Mouse (Mus musculus) hindbrain, embryonic 13.5 days (tissue): Measurements from ENCODE around the gene Cox7a2. TPM values are rescaled to one million over a fixed set of nuclear protein-coding genes. Genes with fewer than 3 reads are reported as not detected.

Experiments used
- ATAC-seq: fragments of 200-750 bp; cut with Nextera tagmentation; 2 replicates; pipeline ENCODE4 v1.8.0; 2017; ENCODE audit warnings: moderate TSS enrichment; ENCODE audit not compliant: low FRiP score
- H3K27ac ChIP-seq: fragments of 300-500 bp; sonication (generic); 2 replicates; pipeline ENCODE4 v1.5.1; 2015; ENCODE audit warnings: inconsistent platforms, mild to moderate bottlenecking, moderate library complexity
- H3K27me3 ChIP-seq: fragments of 300-500 bp; sonication (generic); 2 replicates; pipeline ENCODE4 v1.6.1; 2015; ENCODE audit warnings: mild to moderate bottlenecking, inconsistent platforms
- H3K36me3 ChIP-seq: fragments of 300-500 bp; sonication (generic); 2 replicates; pipeline ENCODE4 v1.6.1; 2015; ENCODE audit warnings: mild to moderate bottlenecking, inconsistent platforms
- H3K4me1 ChIP-seq: fragments of 300-500 bp; sonication (generic); replicated peaks from 2 replicates; pipeline ENCODE4 v1.6.1; 2015; ENCODE audit warnings: inconsistent platforms
- H3K4me2 ChIP-seq: fragments of 300-500 bp; sonication (generic); 2 replicates; pipeline ENCODE4 v1.6.1; 2015; ENCODE audit warnings: inconsistent platforms, mild to moderate bottlenecking, moderate library complexity
- H3K4me3 ChIP-seq: fragments of 300-500 bp; sonication (generic); 2 replicates; pipeline ENCODE4 v1.5.1; 2015; ENCODE audit warnings: mild to moderate bottlenecking, inconsistent platforms
- H3K9ac ChIP-seq: fragments of 300-500 bp; sonication (generic); 2 replicates; pipeline ENCODE4 v1.6.1; 2015; ENCODE audit warnings: mild to moderate bottlenecking, inconsistent platforms
- H3K9me3 ChIP-seq: fragments of 300-500 bp; sonication (generic); 2 replicates; pipeline ENCODE4 v1.6.1; 2016; ENCODE audit warnings: inconsistent platforms
- WGBS: fragments of 180-500 bp; shearing (Covaris S2); methylation state at CpG from one replicate; pipeline ENCODE4 v1.1.7; 2015; 5-methylcytosine and 5-hydroxymethylcytosine counted together
- polyA plus RNA-seq: library from polyadenylated mRNA; unstranded; fragments of >200 nt; fragmentation: Nextera tagmentation; extraction: Ambion mirVana; gene quantifications from 2 replicates; pipeline ENCODE4 v1.2.1, GENCODE M21; 2015

Gene Cox7a2
- polyA plus RNA-seq, 1 experiment from 2014 or later = 826 TPM

DNA sequence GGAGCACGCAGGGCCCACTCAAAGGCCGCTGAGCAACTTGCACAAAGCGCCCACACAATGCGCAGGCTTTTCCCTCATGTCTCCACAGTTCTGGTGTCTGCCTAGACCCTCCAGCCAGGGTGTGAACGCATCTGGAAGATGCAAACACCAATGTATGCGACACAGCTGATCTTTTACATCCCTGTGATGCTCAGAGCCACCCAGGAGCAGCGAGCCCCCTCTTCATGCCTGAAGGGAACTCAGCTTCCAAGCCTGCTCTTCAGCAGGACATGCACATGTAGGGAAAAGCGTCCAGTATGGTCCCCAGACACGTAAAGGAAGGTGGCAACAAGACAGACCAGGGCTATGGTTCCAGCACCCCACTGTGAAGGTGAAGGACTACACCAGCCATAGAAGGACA lies 39.5 kb downstream of the Cox7a2 start:
- 0 out of 2 replicates have a peak overlapping the region, but pooled peaks have one; percentile 55 for H3K4me3 ChIP-seq
- WGBS = 24% methylated on average over 9 of the region's 9 CpGs

DNA sequence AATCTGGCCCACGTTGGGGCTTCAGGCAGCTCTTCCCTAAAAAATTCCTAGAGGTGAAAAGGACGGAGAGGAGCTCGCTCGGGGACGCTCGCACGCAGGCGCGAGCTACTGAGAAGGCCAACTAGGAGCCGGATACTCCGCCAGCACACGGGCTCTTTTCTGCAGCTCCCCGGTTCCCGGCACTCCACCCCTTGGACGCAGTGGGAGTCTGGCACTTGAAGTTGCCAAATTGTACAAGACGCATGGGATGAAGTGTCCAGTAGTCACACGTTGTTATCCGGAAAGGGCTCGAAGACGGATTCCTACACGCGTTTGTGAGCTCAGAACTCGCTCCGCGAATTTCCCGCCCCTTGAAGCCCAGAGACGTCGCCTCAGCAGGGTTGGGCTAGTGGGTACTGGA lies 40.2 kb downstream of the Cox7a2 start:
- H3K27ac ChIP-seq = no peak overlapping the region
- ATAC-seq = 0 out of 2 replicates have a peak, but pooled peaks have one; percentile 15
- peak overlapping the region; percentile 63; the same call in 1 of the 2 replicates for H3K9ac ChIP-seq

More for the DNA sequence above, 39.5 kb downstream of the Cox7a2 start:
- H3K36me3 ChIP-seq = no peaks in the 10 kb centered on the region
- no peaks in the 10 kb centered on the region for H3K9me3 ChIP-seq
- no peak overlapping the region for H3K9ac ChIP-seq
- no peak for ATAC-seq
- peak overlapping the region; percentile 98 for H3K4me2 ChIP-seq
- peaks cover 43% of the 10 kb centered on the region for H3K27me3 ChIP-seq
- H3K27ac ChIP-seq = no peak overlapping the region
- peaks cover 38% of the 10 kb centered on the region for H3K4me1 ChIP-seq

DNA sequence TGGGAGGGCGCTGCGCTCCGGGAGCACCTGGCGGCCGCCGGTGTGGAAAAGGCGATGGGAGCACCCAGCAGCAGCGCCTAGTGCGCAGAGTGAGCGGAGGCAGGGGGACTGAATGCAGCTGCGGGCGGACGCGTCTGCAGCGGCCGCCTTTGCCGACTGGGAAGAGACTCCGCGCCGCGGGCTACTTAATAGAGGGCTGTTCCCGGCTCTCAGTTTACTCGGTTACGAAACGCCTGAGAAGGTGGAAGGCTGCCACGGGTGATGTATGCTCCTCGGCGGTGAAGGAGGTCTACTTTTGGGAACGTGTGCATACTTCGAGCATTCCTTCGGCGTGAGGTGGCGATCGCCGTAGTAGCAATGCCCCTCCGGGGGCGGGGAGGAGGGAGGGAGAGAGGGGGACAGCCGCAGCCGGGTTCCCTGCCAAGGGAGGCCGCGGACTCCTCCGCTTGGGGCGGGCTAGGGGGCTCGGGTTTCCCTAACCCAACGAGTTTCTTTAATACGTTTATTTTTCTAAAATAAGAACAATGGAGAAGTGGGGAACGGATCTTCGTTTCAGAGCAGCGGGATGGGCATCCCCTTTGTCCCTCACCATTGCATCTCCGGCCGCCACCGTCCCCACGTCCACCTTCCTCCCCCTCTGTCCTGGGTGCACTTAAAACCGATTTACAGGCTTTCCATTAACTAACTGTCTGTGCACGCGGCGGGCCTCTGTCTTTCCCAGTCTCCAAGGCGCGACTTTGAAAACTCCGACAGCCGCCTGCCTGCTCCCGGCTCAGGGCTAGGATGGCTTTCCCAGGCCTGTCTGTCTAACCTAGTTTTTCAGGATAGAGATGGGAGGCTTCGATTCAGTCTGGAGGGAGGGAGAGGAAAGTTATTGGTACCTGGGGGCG lies 41.0 kb downstream of the Cox7a2 start, which contains the start of gene Col12a1:
TSS of gene Col12a1 (minus strand) at position 351 of the 890 bp plus-strand sequence.
- peaks cover 46% of the 10 kb centered on the region for H3K4me1 ChIP-seq
- H3K4me3 ChIP-seq = peak within 1 kb of the TSS; percentile 55
- ATAC-seq = peak; percentile 65
- peaks cover 46% of the 10 kb centered on the region for H3K27me3 ChIP-seq
- peak within 1 kb of the TSS; percentile 98 for H3K4me2 ChIP-seq
- peak within 1 kb of the TSS; percentile 72 for H3K9ac ChIP-seq
- H3K36me3 ChIP-seq = no peaks in the 10 kb centered on the region
- no peaks in the 10 kb centered on the region for H3K9me3 ChIP-seq
- no peak within 1 kb of the TSS for H3K27ac ChIP-seq
- WGBS = 1% methylated on average over 64 of the region's 64 CpGs

More for the DNA sequence above, 40.2 kb downstream of the Cox7a2 start:
- Histone ChIP-seq H3K4me2 (peak overlapping the region; percentile 98), H3K4me3 (peak overlapping the region; percentile 55), H3K4me1 (peaks cover 44% of the 10 kb centered on the region), H3K9me3 (no peaks in the 10 kb centered on the region), H3K36me3 (no peaks in the 10 kb centered on the region), H3K27me3 (peaks cover 46% of the 10 kb centered on the region)
- 2% methylated on average over 28 of the region's 28 CpGs for WGBS

DNA sequence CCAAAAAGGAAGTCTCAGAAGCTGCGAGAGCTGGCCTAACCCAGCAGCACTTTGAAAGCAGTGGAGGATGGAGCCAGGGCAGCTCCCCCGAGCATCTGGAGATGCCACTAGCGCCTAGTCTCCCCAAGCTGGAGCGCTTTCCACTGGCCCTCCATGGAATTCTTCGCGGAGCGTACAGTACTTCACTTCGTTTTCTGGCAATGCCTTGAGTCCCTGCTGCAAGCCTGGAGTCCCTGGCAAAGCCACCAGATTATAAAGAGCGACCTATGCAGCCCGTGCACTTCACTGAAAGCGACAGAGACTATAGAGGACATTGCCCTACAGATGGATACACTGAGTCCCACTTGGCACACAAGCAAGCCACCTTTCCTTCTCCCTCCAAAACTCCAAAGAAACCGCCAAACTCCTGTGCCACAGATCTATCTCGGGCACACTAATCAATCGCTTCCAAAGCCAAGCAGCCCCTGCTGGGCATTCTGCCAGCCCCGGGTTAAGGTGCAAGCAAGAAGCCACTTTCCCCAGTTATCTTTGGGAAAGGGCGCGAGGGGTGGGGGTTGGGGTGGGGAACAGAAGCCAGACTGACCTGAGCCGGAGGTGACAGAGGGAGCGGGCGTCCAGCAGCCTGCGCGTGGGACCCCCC lies 41.7 kb downstream of the Cox7a2 start:
- 3% methylated on average over 22 of the region's 22 CpGs for WGBS
- Histone ChIP-seq H3K4me3 (peak overlapping the region; percentile 55), H3K9ac (peak overlapping the region; percentile 72), H3K9me3 (no peaks in the 10 kb centered on the region), H3K4me2 (peak overlapping the region; percentile 98), H3K27me3 (peaks cover 46% of the 10 kb centered on the region), H3K36me3 (no peaks in the 10 kb centered on the region), H3K4me1 (peaks cover 46% of the 10 kb centered on the region), H3K27ac (no peak overlapping the region)
- peak; percentile 4; the same call in 1 of the 2 replicates for ATAC-seq

DNA sequence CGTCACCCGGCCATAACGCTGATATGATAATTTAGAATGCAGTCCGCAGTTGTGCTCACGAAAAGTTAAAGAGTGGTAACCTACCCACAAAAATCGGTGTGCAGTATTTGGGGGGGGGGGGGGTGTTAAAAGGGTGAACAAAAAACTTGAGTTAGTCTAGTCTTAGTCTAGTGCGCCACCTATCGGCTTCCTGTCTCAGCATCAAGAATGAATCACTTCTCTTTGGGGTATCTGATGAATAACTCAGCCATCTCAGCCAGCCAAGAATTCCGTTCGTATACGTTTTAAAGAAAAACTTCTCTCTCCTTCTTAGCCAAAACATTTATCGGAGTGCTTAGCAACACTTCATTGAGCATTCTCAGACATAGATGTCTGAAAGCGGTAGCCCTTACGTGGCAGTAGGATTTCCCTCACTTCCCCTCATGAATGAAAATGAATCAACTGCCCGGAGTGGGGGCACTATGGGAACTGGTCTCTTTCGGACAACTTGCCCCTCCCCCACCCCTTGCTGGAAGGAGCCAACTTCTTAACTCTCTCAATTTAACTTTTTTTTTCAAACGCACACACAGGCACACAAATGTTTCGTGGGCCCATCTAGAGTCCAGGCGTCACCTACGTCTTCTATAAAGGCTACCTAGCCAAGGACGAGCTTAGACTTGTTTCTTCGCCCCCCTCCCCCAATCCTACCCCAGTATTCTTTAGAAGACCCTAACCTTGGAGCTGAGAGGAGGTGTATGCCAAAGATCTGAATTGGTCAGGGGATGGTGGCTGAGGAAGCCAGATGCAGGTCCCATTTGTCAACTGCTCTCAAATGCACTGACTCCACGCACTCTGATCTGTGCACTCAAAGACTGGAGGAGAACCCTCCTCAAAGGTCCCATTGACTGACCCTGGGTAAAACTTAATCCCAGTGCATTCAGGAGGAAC lies 42.5 kb downstream of the Cox7a2 start:
- Histone ChIP-seq H3K36me3 (no peaks in the 10 kb centered on the region), H3K27me3 (peaks cover 46% of the 10 kb centered on the region), H3K27ac (no peak overlapping the region)

DNA sequence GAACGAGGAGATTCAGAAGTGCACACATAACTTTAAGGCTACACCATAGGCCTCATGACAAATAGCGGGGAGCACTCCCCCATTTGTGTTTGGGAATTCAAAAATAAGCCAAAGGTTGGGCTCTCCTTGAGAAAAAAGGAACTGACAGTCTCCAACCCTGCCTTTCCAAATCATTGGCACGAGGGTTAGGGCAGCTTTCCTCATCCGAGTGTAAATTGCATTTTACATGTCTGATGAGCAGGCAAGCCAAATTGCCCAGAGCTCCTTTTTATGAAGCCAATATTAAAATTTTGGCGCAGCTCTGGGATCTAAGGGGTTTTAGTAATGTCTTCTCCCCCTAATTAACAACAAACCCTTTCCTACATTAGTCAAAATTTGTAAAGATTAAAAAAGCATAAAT lies 43.2 kb downstream of the Cox7a2 start:
- H3K27me3 ChIP-seq = peaks cover 46% of the 10 kb centered on the region
- no peaks in the 10 kb centered on the region for H3K36me3 ChIP-seq
- no peak for ATAC-seq
- H3K9ac ChIP-seq = no peak overlapping the region
- no peaks in the 10 kb centered on the region for H3K9me3 ChIP-seq
- peaks cover 46% of the 10 kb centered on the region for H3K4me1 ChIP-seq
- WGBS = 43% methylated on average over 5 of the region's 5 CpGs
- 0 out of 2 replicates have a peak overlapping the region, but pooled peaks have one; percentile 55 for H3K4me3 ChIP-seq
- peak overlapping the region; percentile 98 for H3K4me2 ChIP-seq
- H3K27ac ChIP-seq = no peak overlapping the region

More for the DNA sequence above, 42.5 kb downstream of the Cox7a2 start:
- H3K4me3 ChIP-seq = peak overlapping the region; percentile 55
- H3K4me1 ChIP-seq = peaks cover 46% of the 10 kb centered on the region
- no peaks in the 10 kb centered on the region for H3K9me3 ChIP-seq
- no peak for ATAC-seq
- peak overlapping the region; percentile 72; the same call in 1 of the 2 replicates for H3K9ac ChIP-seq
- 6% methylated on average over 23 of the region's 23 CpGs for WGBS
- peak overlapping the region; percentile 98 for H3K4me2 ChIP-seq

DNA sequence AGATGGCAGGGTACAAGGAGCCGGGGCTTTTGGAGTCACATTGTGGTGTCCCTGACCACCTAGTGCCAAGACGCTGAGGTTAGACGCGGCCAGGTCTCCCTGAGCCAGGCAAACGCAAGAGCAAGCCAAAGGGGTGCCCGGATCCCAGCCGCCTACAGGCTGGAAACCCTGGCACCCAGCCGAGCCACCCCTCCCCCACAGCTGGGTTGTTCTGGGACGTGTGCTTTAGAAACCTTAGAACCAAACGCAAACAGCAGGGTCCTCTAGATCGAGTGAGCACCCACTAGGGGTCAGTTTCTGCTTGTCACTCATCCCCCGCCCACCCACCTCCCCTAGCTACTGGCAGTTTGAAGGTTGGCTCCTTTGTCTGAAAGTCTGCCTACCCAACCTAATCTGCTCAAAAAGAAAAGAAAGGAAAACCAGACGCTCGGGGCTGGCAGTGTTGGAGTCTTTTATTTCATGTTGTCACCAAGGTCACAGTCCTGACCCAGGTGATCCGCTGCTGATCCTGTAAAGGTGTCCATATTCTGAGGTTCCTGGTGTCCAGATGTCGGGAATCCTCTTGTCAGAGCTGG lies 45.1 kb downstream of the Cox7a2 start:
- Histone ChIP-seq H3K9me3 (no peaks in the 10 kb centered on the region), H3K36me3 (no peaks in the 10 kb centered on the region), H3K4me2 (peak overlapping the region; percentile 51), H3K27me3 (peaks cover 31% of the 10 kb centered on the region), H3K27ac (no peak overlapping the region), H3K9ac (peak overlapping the region; percentile 52), H3K4me3 (peak overlapping the region; percentile 25), H3K4me1 (peaks cover 35% of the 10 kb centered on the region)
- ATAC-seq = peak; percentile 41; the same call in 1 of the 2 replicates
- WGBS = 7% methylated on average over 16 of the region's 16 CpGs

Other genes starting within 250 kb of the Cox7a2 start
- gene Col12a1, start 41.0 kb downstream of the Cox7a2 start, polyA plus RNA-seq = 6.8 and 12.6 TPM in 2 replicates
- 106 and 112 TPM in 2 replicates for gene Tmem30a, start 33.6 kb upstream of the Cox7a2 start, polyA plus RNA-seq